Mouse (Mus musculus) kidney, postnatal 0 days (tissue): Measurements from ENCODE around the gene Sh3glb1. TPM values are rescaled to one million over a fixed set of nuclear protein-coding genes. Genes with fewer than 3 reads are reported as not detected.

Experiments used
- ATAC-seq: fragments of 200-750 bp; cut with Nextera tagmentation; replicated peaks from 2 replicates; pipeline ENCODE4 v1.8.0; 2017; ENCODE audit warnings: low read depth, moderate number of reproducible peaks, moderate TSS enrichment, moderate library complexity; ENCODE audit not compliant: low FRiP score
- DNase-seq: peaks from one replicate; pipeline ENCODE4 v3.0.0-alpha.2; 2016; ENCODE audit warnings: low spot score
- H3K27ac ChIP-seq: fragments of 300-500 bp; sonication (generic); 2 replicates; pipeline ENCODE4 v1.5.1; 2014; ENCODE audit warnings: mild to moderate bottlenecking
- H3K27me3 ChIP-seq: fragments of 300-500 bp; sonication (generic); 2 replicates; pipeline ENCODE4 v1.6.1; 2014; ENCODE audit warnings: low read length, mixed read lengths; ENCODE audit not compliant: insufficient read depth
- H3K36me3 ChIP-seq: fragments of 300-500 bp; sonication (generic); 2 replicates; pipeline ENCODE4 v1.6.1; 2014; ENCODE audit warnings: low read length, mixed read lengths; ENCODE audit not compliant: insufficient read depth
- H3K4me1 ChIP-seq: fragments of 300-500 bp; sonication (generic); replicated peaks from 2 replicates; pipeline ENCODE4 v1.6.1; 2014; ENCODE audit warnings: antibody characterized with exemption, low read length, mixed read lengths; ENCODE audit not compliant: insufficient read depth
- H3K4me2 ChIP-seq: fragments of 300-500 bp; sonication (generic); 2 replicates; pipeline ENCODE4 v1.6.1; 2014; ENCODE audit warnings: mild to moderate bottlenecking, low read length, moderate library complexity, mixed read lengths
- H3K4me3 ChIP-seq: fragments of 300-500 bp; sonication (generic); replicated peaks from 2 replicates; pipeline ENCODE4 v1.5.1; 2014; ENCODE audit warnings: low read depth, low read length
- H3K9ac ChIP-seq: fragments of 300-500 bp; sonication (generic); 2 replicates; pipeline ENCODE4 v1.6.1; 2014; ENCODE audit warnings: low read depth, low read length
- H3K9me3 ChIP-seq: fragments of 300-500 bp; sonication (generic); replicated peaks from 2 replicates; pipeline ENCODE4 v1.6.1; 2016; ENCODE audit warnings: low read length, inconsistent platforms, mixed read lengths
- CTCF ChIP-seq: IDR thresholded peaks from 2 replicates; pipeline ENCODE4 v1.5.1; 2016; ENCODE audit warnings: antibody characterized with exemption, low read depth, mild to moderate bottlenecking, moderate library complexity
- WGBS: fragments of 180-500 bp; shearing (Covaris S2); extraction: QIAGEN DNeasy Blood & Tissue Kit; methylation state at CpG from one replicate; pipeline ENCODE4 v1.1.7; 2014; 5-methylcytosine and 5-hydroxymethylcytosine counted together
- polyA plus RNA-seq: library from polyadenylated mRNA; unstranded; fragments of >200 nt; fragmentation: Nextera tagmentation; extraction: Ambion mirVana; gene quantifications from 2 replicates; pipeline ENCODE4 v1.2.1, GENCODE M21; 2015

Sh3glb1 gene
- polyA plus RNA-seq, 1 experiment from 2014 or later: 129 TPM

DNA sequence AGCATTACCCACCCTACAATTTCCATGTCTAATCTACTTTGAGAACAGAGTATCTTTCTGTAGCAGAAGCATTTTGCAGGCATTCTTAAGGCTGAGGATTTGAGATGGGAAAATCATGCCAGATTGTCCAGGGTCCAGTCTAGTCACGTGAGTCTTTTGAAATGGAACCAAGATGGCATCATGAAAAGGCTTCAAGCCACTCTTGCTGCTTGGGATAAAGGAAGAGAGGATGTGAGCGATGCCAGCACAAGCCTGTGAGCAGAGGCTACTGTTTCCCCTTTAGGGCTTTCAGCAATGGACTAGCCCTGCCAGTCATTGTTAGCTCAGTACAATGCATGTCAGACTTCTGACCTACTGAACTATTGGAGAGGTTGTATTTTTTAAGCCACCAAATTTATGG is 51.2 kb downstream of the Sh3glb1 start:
- 0 out of 2 replicates have a peak, but pooled peaks cover 7% of the 10 kb centered on the region for H3K27me3 ChIP-seq
- no peak for TF ChIP-seq CTCF

DNA sequence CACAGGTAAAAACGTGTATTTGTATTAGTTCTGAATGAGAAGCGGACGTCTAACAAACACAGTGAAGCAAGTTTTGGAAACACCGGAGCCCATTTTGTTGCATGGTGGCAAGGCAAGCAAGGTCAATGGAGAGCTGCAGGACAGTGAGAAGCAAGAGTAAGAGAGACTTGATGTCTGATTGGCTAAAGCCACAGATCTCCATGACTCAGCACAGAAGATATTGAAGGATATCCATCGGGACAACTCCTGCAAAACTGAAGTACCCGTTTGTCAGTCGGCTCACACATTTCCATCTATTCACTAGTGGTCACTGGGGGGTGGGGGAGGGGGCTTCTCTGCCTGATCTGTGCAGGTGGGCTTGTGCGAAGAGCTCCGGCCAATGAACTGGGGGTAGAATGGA is 52.1 kb downstream of the Sh3glb1 start:
- Histone ChIP-seq H3K27me3 (0 out of 2 replicates have a peak, but pooled peaks cover 7% of the 10 kb centered on the region), H3K9me3 (no peaks in the 10 kb centered on the region)
- 90% methylated on average over 9 of the region's 9 CpGs for WGBS

More for the DNA sequence above, 51.2 kb downstream of the Sh3glb1 start:
- no peak overlapping the region for H3K4me3 ChIP-seq
- H3K9ac ChIP-seq: no peak overlapping the region
- H3K9me3 ChIP-seq: no peaks in the 10 kb centered on the region
- H3K4me2 ChIP-seq: no peak overlapping the region
- WGBS: 74% methylated on average over 2 of the region's 2 CpGs
- H3K36me3 ChIP-seq: no peaks in the 10 kb centered on the region
- no peak for DNase-seq
- no peak overlapping the region for H3K27ac ChIP-seq
- ATAC-seq: no peak
- H3K4me1 ChIP-seq: no peaks in the 10 kb centered on the region; the same call in 1 of the 2 replicates

DNA sequence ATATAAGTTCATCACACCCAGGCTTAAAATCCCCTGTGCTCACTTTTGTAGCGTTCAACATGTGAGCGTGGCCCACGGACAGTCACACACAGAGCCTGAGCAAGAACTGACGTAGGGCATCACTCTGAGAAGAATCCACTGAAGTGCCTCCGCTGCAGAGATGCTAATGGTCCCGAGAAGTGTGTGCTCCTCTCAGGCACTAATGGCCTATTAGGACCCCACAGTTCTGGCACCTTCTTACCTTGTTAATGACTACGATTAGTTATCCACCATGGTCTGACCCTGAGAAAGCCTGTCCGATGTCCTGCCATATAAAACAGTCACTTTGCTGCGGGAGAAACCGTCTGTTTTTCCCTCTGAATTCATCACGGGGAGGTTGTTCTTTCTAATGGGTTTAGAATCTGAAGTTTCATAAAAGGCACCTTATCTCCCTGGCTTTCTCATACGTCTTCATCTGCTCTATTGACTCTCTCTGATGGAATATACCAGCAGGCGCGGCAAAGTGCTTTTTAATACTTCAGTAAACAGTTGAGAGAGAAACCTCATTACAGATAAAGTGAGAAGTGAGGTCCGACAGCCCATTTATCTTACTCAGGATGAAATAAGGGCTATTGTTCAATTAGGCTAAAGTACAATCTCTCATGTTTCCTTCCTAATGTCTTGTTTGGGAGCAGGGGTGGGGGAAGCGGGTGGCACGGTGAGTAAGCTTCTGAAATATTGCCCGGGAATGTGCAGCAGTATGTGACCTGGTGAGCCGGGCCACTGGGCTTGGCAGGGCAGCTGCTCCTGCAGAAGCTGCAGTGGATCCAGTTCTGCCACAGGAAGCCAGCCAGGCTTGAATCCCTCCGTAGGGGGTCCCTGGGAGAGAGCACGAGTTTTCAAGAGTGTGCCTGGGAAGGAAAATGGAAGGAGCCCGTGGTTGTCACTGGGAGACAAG is 55.5 kb downstream of the Sh3glb1 start:
- H3K9ac ChIP-seq: no peak overlapping the region
- no peaks in the 10 kb centered on the region for H3K9me3 ChIP-seq
- no peaks in the 10 kb centered on the region for H3K36me3 ChIP-seq
- H3K4me3 ChIP-seq: no peak overlapping the region
- 0 out of 2 replicates have a peak overlapping the region, but pooled peaks have one; percentile 4 for H3K27ac ChIP-seq
- no peaks in the 10 kb centered on the region; the same call in 1 of the 2 replicates for H3K4me1 ChIP-seq
- TF ChIP-seq CTCF: no peak
- 21% methylated on average over 22 of the region's 22 CpGs for WGBS
- peak overlapping the region; percentile 38 for H3K4me2 ChIP-seq
- peak; percentile 89 for DNase-seq
- 0 out of 2 replicates have a peak, but pooled peaks cover 7% of the 10 kb centered on the region for H3K27me3 ChIP-seq
- ATAC-seq: peak; percentile 89

More for the DNA sequence above, 52.1 kb downstream of the Sh3glb1 start:
- H3K4me3 ChIP-seq: no peak overlapping the region
- H3K9ac ChIP-seq: no peak overlapping the region
- H3K36me3 ChIP-seq: no peaks in the 10 kb centered on the region
- H3K27ac ChIP-seq: no peak overlapping the region
- ATAC-seq (no peak), DNase-seq (no peak)
- no peak for TF ChIP-seq CTCF
- H3K4me2 ChIP-seq: no peak overlapping the region
- no peaks in the 10 kb centered on the region; the same call in 1 of the 2 replicates for H3K4me1 ChIP-seq

DNA sequence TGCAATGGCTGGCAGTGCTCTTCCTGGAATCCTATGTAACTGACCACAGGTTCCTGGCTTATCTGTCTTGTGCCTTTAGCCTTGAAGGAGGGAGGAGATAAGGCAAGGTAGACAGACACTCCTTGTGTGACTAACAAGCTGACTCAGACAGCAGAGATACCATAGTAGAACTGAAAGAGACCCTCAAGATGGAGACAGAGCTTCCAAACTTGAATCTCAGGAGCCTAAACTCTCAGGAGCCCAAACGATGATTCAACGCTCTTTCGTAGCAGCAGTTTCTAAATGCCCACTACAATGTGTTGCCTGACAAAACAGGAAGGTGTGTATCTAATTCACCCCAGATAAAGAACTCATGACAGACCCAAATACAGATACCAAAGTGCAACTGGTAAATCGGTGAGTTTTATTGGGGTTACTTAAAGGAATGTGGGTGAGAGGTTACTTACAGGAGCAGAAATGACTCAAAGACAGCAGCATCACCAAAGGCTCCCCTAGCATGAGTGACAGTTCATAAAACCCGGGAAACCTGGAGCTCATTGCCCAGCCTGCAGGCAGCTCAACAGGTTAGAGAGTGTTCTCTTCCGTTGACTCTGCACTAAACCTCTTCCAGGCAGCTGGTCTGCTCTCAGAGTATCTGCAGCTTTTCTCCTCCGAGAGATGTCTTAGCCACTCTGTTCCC is 56.6 kb downstream of the Sh3glb1 start:
- Histone ChIP-seq H3K27me3 (0 out of 2 replicates have a peak, but pooled peaks cover 7% of the 10 kb centered on the region), H3K4me2 (no peak overlapping the region), H3K4me1 (no peaks in the 10 kb centered on the region; the same call in 1 of the 2 replicates), H3K27ac (no peak overlapping the region), H3K4me3 (no peak overlapping the region), H3K9me3 (no peaks in the 10 kb centered on the region), H3K36me3 (no peaks in the 10 kb centered on the region), H3K9ac (no peak overlapping the region)
- 91% methylated on average over 7 of the region's 7 CpGs for WGBS
- no peak for TF ChIP-seq CTCF
- DNase-seq (no peak), ATAC-seq (no peak)

DNA sequence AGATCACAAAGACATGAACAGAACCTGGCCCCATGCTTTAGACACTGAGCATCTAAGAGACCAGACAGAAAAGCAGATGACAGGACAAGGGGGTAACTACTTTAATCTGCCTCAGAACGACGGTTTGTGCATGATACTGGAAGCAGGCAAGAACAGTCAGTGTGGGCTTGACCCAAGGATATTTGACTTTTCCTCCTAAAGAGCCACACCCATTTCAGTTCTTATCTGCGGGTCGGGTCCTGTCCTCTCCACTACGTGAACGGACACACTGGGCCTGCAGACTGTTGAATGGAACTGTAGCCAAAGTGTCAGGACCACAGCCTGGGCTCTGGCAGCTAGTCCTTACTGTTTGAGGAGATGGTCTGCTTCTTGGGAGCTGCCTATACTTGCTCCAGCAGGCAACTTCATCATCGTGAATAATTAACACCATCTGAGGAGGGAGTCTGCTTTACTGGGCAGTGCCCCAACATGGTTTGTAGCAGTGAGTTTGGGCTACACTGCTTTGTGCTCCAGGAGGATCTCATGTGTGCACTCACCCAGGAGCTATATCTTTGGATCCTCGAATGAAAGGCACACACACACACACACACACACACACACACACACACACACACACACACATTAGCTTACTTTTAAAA is 57.8 kb downstream of the Sh3glb1 start:
- Histone ChIP-seq H3K4me3 (no peak overlapping the region), H3K4me1 (no peaks in the 10 kb centered on the region; the same call in 1 of the 2 replicates), H3K36me3 (no peaks in the 10 kb centered on the region), H3K9me3 (no peaks in the 10 kb centered on the region), H3K27me3 (0 out of 2 replicates have a peak, but pooled peaks cover 1% of the 10 kb centered on the region), H3K4me2 (no peak overlapping the region), H3K9ac (no peak overlapping the region), H3K27ac (no peak overlapping the region)
- ATAC-seq (no peak), DNase-seq (no peak)
- 78% methylated on average over 8 of the region's 8 CpGs for WGBS
- no peak for TF ChIP-seq CTCF

DNA sequence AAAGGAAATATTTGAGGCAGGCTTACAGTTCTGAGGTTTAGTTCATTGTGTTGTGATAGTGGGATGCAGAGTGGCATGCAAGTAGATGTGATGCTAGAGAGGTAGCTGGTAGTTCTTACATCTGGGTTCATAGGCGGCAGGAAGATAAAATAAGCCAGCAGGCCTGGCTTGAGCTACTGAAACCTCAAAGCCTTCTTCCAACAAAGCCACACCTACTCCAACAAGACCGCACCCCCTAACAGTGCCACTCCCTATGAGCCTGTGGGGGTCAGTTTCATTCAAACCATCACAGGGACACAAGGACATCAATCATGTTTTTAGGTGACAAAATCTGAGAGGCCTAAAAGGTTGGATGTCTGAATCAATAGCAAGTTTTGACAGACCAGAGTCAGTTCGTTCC is 58.7 kb downstream of the Sh3glb1 start:
- Histone ChIP-seq H3K36me3 (no peaks in the 10 kb centered on the region), H3K9me3 (no peaks in the 10 kb centered on the region), H3K4me1 (no peaks in the 10 kb centered on the region; the same call in 1 of the 2 replicates), H3K27ac (no peak overlapping the region), H3K9ac (no peak overlapping the region), H3K4me3 (no peak overlapping the region), H3K4me2 (no peak overlapping the region), H3K27me3 (no peaks in the 10 kb centered on the region)
- ATAC-seq: no peak
- no peak for DNase-seq
- TF ChIP-seq CTCF: no peak
- 87% methylated on average over 3 of the region's 3 CpGs for whole genome bisulfite sequencing
